Mouse (Mus musculus) brain, embryonic 18.5 days (tissue): ENCODE data around the gene Stx5a.
"Not testable (repeated sequence)": the region's sequence is repeated elsewhere in the genome, so short reads cannot be mapped to it uniquely, and the experiment has no call there.

Experiments
- DNase-seq: peaks from one replicate; pipeline ENCODE4 v3.0.0-alpha.2; 2012; ENCODE audit warnings: low read depth, low spot score

The Stx5a gene

DNA sequence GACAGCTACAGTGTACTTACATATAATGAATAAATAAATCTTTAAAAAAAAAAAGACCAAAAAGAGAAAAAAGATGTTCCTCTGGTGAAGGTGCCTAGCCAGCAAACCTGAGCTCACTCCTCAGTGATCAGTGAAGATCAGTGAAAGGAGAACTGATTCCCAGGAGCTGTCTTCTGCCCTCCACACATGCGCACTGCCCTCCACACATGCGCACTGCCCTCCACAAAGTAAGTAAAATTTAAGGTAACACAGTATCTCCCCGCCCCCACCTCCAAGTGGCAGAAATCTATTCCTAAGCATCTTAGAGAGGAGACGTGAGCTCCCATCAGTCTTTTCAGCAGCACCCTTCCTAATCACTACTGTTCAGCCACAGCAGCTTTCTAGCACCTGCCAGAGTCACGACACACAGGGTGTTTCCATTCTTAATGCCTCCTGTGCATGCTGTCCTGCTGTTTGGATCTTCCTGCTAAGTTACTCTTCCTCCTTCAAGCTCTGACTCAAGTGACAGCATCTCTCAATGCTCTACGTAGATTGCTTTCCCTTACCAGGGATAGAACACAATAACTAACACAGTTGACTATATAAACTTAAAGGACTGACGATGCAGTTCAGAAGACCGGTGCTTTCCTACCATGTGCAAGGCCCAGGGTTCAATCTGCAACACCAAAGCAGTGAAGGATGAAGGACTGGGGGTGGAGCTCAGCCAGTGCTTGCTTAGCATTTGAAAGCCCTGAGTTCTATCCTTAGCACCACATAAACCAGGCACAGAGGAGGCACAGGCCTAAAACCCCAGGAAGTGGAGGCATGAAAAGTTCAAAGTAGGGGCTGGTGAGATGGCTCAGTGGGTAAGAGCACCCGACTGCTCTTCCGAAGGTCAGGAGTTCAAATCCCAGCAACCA is 25.1 kb upstream of the Stx5a start:
- no peak for DNase-seq

DNA sequence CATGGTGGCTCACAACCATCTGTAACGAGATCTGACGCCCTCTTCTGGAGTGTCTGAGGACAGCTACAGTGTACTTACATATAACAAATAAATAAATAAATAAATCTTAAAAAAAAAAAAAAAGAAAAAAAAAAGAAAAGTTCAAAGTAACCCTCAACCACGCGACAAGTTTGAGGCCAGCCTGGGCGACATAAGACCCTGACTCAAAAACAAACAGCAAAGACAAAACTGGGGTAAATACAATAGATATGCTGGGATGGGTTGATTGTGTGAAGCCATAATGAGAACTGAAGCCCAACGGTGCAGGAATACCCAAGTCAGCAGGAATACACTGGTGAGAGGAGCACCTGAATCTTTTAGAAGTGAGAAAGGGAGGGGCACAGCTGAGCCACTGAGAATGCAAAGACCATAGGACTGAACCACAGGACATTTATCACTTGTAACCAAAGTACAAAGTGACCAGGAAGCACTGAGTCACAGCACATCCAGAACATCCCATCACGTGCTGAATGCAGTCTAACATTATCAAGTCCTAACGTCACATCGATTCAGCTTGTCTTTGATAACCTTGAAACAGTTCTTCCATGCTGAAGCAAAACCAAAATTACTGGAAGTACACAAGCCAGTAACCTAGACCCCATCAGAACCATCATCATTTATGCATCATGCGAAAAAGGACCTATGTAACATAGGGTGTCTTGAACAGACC is 24.3 kb upstream of the Stx5a start:
- DNase-seq, result no peak

DNA sequence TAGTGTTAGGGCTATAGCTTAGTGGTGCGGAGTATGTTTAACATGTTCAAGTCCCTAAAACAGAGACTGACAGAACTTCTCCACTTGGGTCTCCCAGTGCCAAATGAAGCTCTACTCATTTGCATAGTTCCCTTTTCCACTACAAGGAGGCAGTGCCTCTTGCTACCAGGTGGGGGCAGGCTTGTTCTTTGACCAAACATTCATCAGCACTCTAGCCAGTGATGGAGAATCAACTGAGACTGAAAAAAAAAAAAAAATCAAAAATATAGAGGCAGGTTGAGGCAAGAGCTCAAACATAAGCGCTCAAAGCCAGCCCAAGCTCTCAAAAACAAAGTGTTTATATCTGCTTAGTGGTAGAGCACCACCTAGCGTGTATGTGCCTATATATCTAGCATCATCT is 22.9 kb upstream of the Stx5a start:
- no peak for DNase-seq

DNA sequence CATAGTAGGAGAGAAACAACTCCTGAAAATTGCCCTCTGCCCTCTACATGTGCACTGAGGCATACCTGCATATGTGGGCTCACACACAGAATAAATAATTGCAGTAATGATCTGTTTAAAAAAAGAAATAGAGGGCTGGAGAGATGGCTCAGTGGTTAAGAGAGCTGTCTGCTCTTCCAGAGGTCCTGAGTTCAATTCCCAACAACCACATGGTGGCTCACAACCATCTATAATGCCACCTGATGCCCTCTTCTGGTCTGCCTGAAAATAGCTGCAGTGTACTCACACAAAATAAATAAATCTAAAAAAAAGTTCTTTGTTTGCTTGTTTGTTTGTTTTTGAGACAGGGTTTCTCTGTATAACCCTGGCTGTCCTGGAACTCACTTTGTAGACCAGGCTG is 22.2 kb upstream of the Stx5a start:
- not testable (repeated sequence) for DNase-seq

DNA sequence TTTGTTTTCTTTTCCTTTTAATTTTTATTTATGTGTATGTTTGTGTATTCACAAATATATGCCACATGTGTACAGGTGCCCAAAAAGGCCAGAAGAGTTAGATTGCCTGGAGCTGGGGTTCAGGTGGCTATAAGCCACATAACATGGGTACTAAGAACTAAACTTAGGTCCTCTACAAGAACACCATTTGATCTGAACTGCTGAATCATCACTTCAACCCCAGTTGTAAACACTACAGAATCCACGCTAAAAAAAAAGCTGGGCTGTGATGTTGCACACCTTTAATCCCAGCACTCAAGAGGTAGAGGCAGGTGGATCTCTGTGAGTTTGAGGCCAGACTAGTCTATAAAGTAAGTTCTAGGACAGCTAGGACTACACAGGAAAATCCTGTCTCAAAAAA is 19.8 kb upstream of the Stx5a start:
- DNase-seq, result no peak

DNA sequence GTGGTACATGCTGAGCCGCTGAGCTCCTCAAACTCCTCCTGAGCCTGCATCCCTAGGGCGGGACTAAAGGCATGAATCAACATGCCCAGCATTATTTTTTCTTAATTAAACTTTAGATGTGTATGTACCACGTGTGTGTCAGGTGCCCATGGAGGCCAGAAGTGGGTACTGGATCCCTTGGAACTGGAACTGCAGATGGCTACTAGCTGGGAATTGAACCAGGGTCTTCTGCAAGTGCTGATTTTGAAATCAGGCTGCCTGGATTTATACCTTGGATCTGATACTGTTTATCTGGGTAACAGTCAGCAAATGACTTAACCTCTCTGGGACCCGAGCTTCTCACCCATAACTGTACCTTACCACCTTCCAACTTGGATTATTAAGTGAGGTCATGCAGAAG is 19.2 kb upstream of the Stx5a start:
- DNase-seq, result no peak

DNA sequence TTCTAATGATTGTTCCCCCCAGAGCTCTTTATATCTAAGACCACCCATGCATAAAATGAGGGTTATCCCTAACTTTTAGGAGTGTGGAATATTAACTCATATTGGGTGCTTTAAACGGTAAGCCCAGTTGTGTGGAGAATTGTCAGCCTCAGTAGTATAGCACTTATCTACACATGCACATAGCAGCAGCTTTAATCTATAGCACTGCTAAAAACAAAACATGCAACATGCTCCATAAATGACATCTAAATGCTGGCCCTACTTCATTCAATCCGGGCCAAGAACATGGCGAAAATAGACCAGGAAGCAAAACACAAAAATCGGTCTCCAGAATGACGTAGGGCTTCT is 18.7 kb upstream of the Stx5a start:
- DNase-seq, result no peak

DNA sequence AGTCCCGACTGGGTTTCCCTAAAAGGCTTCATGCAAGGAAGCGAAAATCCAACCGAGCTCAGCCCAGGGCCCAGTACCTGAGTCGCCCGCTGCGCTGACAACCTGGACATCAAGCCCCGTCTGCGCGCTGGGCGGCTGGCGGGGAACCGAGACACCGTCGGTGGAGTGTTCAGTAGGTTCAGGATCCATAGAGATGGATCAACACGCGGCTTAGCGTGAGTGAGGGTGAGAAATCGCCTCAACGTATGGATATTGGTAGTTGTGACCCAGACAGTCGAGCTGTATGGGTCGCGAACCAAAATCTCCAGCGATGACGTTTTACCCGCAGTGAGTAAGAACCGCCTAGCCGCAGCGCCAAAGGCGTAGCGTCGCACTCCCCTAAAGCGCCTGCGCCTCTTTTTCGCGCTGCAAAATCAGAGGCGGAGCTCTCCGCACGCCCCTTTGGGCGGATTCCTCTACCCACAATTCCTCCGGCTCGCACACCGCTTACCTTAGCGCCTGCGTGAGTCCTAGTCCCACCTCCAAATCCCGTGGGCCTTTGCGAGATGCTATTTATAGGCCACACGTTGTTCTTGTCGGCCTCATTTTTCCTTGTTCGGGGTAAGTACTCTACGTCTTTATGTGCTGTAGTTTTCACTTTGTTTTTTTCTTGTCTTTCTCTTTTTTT is 18.2 kb upstream of the Stx5a start, which contains the start of gene Slc3a2:
Gene Slc3a2, minus strand, starts transcription at position 463 of the 667 bp plus-strand sequence.
- DNase-seq, result peak; percentile 98

DNA sequence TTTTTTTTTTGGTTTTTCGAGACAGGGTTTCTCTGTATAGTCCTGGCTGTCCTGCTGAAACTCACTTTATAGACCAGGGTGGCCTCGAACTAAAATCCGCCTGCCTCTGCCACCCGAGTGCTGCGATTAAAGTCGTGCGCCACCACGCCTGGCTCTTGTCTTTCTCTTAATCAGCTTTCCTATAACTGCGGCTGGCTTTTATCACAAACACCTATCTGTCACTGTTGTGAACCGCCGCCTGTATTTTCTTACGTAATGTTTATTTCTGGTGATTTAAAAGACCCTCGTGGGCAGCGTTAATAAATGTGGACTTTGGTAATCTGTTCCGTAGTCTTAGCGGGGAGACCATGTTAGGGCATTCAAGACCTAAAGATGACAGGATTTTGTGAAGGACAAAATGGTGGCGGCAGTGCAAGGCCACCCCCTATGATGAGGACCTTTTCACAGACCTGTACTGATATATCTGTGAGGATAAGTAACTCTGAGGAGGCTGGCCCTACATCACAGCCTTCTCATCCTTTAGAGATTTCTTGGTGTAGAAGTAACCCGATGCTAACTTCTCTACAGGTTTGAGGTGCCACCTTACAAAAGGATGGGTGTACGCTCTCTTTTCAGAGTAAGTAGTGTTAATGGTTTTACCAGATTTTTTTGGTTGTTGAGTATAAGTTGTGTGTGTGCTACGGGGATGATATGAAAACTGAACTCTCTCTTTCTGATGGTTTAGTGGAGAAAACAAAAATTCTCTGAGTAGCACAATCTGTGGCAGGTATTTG is 17.5 kb upstream of the Stx5a start:
- no peak for DNase-seq

DNA sequence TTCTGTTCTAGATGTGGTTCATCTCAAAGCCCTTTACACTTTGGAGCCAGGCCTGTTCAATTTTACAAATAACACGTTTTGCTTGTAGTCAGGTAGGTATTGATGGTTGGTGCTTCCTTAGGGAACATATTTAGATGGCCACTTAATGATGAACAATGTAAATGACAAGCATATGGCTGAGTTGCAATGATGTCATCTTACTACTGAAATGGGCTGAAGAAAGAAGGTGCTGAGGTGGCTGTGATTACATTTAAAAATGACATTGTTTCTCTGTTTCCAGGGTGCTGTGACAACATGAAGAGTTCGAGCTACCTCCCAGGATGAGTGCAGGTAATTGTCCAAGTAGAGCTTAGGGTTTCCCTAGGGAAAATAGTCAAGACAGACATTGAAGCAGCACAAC is 16.8 kb upstream of the Stx5a start:
- DNase-seq, result no peak

DNA sequence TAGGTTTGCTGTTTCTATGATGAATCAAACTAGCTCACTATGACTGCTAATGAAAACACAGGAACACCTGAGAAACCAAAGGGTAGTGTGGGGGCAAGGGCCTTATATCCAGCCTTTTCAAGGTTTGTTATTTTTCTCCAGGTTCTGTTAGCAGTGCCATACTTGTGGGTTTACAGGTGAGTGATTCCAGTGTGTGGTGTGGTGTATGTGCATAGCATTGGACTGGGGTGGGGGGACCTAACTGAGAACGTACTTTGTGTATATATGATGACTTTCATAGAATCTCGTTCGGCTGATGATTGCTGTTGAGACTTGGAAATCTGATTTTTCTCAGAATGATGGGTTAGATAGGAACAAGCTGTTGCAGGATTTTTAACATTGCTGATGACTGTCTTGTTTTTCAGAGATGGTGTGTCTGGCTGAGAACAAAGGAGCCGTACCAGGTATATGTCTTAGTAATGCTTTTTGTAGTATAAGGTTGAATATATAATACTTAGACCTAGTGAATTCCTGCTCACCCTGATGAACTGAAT is 16.1 kb upstream of the Stx5a start:
- no peak for DNase-seq

DNA sequence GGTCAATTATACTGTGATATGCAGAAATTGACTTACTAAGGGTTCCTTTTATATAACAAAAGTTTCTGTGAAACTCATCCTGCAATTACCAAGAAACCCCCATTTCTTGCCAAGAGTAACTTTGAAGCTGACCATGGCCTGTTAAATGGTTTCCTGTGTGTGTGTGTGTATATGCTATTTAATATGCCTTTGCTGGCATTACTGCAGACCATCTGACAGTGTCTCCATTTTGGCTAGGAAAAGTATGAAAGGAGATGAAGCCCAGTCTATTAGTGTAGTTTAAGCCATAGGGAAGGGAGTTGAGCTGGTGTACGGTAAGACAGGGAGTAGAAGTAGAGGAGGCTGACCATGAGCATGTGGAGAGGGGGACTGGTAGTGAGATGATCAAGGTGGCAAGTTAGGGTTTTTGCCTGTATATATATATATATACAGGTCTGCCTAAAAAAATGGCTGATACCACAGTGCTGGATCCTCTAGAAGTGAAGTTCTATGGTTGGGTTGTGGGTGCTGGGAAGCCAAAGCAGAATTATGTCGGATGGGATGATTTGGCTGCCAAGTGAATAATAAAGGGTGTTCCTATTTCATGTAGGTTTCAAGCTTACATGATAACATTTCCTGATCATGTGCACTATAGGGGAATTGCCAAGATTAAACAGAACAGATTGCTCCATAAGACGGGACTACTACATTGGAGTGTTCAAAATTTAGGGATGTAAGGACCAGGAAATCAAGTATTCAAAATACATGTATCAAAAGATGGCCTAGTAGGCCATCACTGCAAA is 14.4 kb upstream of the Stx5a start:
- DNase-seq, result no peak

DNA sequence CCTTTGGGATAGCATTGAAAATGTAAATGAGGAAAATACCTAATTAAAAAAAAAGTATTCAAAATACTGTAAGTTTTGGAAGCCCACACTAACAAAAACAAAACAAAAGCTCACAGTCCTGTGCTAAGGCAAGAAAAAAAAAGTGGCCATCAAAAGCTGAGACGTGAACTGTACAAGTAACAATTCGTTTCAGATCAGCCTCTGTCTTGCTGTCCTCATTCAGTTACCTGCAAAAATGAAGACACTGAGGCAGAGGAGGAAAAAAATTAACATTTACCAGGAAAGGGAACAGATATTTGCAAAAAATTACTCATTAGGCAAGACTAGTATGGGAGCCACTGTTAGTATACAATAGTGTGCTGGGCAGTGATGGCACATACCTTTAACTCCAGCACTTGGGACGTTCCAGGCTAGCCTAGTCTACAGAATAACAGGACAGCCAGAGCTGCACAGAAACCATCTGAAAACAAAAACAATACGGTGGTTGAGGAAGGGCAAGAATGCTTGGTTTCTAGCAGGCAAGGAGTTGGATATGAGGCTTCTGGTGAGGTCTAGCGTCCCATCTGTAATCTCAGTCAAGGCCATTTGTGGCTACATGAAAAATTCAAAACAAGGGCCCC is 13.6 kb upstream of the Stx5a start:
- no peak for DNase-seq

DNA sequence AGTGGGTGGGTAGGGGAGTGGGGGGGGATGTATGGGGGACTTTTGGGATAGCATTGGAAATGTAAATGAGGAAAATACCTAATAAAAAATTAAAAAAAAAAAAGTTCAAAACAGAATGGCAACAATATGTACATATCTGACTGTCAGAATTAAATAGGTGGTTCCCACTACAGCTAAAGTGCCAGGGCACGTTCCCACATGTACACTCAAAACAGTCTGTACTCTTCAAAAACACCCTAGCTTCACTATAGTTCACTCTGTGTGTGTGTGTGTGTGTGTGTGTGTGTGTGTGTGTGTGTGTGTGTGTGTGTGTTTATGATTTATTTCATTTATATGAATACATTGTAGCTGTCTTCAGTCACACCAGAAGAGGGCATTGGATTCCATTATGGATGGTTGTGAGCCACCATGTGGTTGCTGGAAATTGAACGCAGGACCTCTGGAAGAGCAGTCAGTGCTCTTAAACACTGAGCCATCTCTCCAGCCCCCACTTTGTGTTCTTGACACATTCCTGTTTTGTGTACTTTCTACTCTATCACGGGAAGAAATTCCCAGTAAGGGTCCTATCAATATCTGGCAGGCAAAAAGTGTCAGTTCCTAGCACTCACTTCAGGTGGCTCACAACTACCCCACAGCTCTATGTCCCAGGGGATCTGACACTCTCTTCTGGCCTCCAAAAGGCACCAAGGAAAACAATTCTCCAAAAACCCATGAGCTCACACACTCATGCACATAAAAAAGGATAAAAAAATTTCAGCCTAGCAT is 12.7 kb upstream of the Stx5a start:
- DNase-seq, result not testable (repeated sequence)

DNA sequence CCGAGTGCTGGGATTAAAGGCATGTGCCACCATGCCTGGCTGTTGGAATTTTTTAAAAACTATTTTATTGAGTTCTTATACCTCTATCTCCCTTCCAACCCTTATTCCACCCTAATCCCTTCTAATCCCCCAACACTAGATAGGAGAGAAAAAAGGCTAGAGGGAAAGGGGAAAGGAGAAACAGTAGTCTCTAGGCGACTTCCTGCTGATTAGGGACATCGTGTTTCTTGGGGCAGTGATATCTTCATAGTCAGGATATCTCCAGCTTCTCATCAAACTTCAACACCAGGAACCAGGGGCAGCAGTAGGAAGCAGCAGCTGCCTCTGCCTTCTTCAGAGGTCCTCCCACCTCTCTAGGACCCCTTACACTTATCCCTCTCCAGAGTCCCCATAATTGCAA is 6.9 kb upstream of the Stx5a start:
- DNase-seq, result no peak

DNA sequence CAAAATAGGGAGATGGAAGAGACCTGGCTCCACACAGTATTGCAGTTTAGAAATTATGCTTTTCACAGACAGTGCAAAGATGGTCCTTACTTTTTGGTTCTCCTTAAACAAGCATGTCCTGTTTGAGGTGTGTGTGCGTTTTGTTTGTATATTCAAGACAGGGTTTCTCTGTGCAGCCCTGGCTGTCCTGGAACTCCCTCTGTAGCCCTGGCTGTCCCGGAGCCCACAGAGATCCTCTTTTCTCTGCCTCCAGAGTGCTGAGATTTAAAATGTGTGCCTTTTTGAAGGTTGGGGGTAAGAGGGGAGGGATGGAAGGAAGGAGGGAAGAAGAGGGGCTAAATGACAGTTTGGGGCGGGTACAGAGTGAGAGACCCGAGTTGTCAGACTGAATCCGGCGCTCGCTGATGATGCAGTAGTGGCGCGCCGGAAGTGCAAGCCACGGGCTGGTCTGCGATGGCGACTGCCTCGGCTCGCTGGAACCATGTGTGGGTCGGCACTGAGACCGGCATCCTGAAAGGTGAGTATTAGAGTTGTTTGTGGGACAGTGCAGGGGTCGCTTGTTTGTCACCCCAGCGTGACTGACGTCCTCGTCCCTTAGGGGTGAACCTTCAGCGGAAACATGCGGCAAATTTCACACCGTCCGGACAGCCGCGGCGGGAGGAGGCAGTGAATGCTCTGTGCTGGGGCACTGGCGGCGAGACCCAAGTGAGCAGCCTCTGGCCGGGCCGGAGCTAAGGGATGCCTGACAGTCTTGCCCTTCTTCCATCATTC is 5.6 kb upstream of the Stx5a start, which contains the start of gene Wdr74:
Gene Wdr74, plus strand, starts transcription at position 439 of the 771 bp plus-strand sequence.
- peak; percentile 84 for DNase-seq

DNA sequence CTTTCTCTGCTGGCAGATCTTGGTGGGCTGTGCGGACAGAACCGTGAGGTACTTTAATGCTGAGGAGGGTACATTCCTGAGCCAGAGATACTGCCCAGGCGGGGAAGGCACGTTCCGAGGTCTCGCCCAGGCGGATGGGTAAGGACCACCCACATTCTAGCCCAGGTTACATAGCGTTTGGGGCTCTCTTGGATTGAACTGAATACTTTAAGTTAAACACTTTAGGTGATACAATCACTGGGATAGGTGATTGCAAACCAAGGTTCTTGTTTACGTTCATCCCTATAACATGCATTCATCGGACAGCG is 5.1 kb upstream of the Stx5a start:
- no peak for DNase-seq

DNA sequence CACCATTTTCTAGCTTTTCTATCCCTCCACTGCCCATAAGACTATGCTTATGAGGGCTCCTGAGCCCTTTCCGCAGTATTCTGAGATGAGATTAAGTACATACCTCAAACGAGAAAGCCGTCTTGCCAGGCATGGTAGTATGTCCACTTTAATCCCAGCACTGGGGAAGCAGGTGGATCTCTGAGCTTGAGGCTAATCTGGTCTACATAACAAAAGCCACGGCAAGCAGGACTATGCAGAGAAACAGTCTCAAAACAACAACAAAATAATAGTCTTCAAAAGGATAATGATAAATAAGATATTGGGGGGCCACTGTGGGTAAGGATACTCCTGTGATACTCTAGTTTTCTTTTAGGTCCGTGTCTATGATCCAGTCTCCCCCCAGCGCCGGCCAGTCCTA is 2.3 kb upstream of the Stx5a start:
- no peak for DNase-seq

DNA sequence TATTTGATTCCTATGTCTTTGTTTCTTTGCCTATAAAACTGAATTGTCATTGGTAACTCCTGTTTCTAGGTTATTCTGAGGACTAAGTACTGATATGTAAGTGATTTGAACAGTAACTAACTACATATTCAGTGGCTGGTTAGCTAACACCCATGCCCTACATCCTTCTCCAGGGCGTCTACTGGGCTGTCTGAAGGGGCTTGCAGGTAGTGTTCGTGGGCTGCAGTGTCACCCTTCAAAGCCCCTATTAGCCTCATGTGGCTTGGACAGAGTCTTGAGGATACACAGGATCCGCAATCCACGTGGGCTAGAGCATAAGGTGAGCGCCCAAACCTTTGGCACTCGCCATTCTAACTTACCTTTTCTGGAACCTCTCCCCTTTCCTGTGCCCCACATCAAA is 1.6 kb upstream of the Stx5a start:
- no peak for DNase-seq
